Mouse (Mus musculus) heart, embryonic 11.5 days (tissue): ENCODE measurements around the gene Tnfsf12. TPM values are rescaled to one million over a fixed set of nuclear protein-coding genes. Genes with fewer than 3 reads are reported as not detected.
A peak's percentile ranks its signal among the peaks of the same experiment; 100 is the strongest.

ENCODE experiments used
- ATAC-seq: fragments of 200-750 bp; cut with Nextera tagmentation; replicated peaks from 2 replicates; pipeline ENCODE4 v1.8.0; 2017; ENCODE audit warnings: moderate library complexity; ENCODE audit not compliant: insufficient number of reproducible peaks, low FRiP score, low TSS enrichment
- H3K27ac ChIP-seq: fragments of 300-500 bp; sonication (generic); 2 replicates; pipeline ENCODE4 v1.5.1; 2014; ENCODE audit warnings: mild to moderate bottlenecking, low read depth, low read length
- H3K27me3 ChIP-seq: fragments of 300-500 bp; sonication (generic); 2 replicates; pipeline ENCODE4 v1.6.1; 2014; ENCODE audit warnings: mild to moderate bottlenecking, low read length, mixed read lengths; ENCODE audit not compliant: control insufficient read depth, insufficient read depth
- H3K36me3 ChIP-seq: fragments of 300-500 bp; sonication (generic); 2 replicates; pipeline ENCODE4 v1.6.1; 2014; ENCODE audit warnings: mild to moderate bottlenecking, low read length, moderate library complexity, mixed read lengths; ENCODE audit not compliant: control insufficient read depth, insufficient read depth
- H3K4me1 ChIP-seq: fragments of 300-500 bp; sonication (generic); 2 replicates; pipeline ENCODE4 v1.6.1; 2014; ENCODE audit warnings: low read length; ENCODE audit not compliant: control insufficient read depth, insufficient read depth
- H3K4me2 ChIP-seq: fragments of 300-500 bp; sonication (generic); 2 replicates; pipeline ENCODE4 v1.6.1; 2014; ENCODE audit warnings: mild to moderate bottlenecking, moderate library complexity
- H3K4me3 ChIP-seq: fragments of 300-500 bp; sonication (generic); 2 replicates; pipeline ENCODE4 v1.5.1; 2014; ENCODE audit warnings: low read depth, low read length
- H3K9ac ChIP-seq: fragments of 300-500 bp; sonication (generic); 2 replicates; pipeline ENCODE4 v1.6.1; 2014; ENCODE audit warnings: mild to moderate bottlenecking, low read depth, low read length, moderate library complexity
- H3K9me3 ChIP-seq: fragments of 300-500 bp; sonication (generic); replicated peaks from 2 replicates; pipeline ENCODE4 v1.6.1; 2016; ENCODE audit warnings: low read length; ENCODE audit not compliant: control insufficient read depth
- WGBS: fragments of 180-500 bp; shearing (Covaris S2); extraction: QIAGEN DNeasy Blood & Tissue Kit; methylation state at CpG from one replicate; pipeline ENCODE4 v1.1.7; 2014; ENCODE audit not compliant: insufficient replicate concordance; 5-methylcytosine and 5-hydroxymethylcytosine counted together
- microRNA counts: library from miRNA; unstranded; fragments of <30 nt; microRNA quantifications from one replicate; lab custom pipeline; 2015
- microRNA-seq: library from miRNA; unstranded; fragments of <30 nt; microRNA quantifications from one replicate; pipeline ENCODE4, GENCODE M21; 2016; ENCODE audit warnings: borderline number of aligned reads
- polyA plus RNA-seq: library from polyadenylated mRNA; unstranded; fragments of >200 nt; fragmentation: Nextera tagmentation; extraction: Ambion mirVana; gene quantifications from 2 replicates; pipeline ENCODE4 v1.2.1, GENCODE M21; 2014

The Tnfsf12 gene
- polyA plus RNA-seq, 1 experiment from 2014 or later: 4.4 TPM

- Histone ChIP-seq H3K4me2 (peak within 1 kb of the TSS; percentile 34), H3K4me1 (peaks cover 21% of the 10 kb centered on the region), H3K36me3 (peaks cover 48% of the 10 kb centered on the region), H3K27me3 (no peaks in the 10 kb centered on the region), H3K27ac (peak within 1 kb of the TSS; percentile 41; the same call in 1 of the 2 replicates), H3K4me3 (no peak within 1 kb of the TSS), H3K9me3 (no peaks in the 10 kb centered on the region), H3K9ac (peak within 1 kb of the TSS; percentile 46; the same call in 1 of the 2 replicates)
- ATAC-seq: peak; percentile 67
- 25% methylated on average over 34 of the region's 34 CpGs for WGBS
Measured at GRCm38 (mm10) chr11:69655264-69656064, 40.2 kb downstream of the Tnfsf12 start, which contains the start of gene Sox15. TSS of gene Sox15 (plus strand) at chr11:69655314.

GRCm38 (mm10) chr11:69654760-69655159, 40.9 kb downstream of the Tnfsf12 start:
- Histone ChIP-seq H3K9ac (no peak overlapping the region), H3K4me1 (peaks cover 21% of the 10 kb centered on the region), H3K9me3 (no peaks in the 10 kb centered on the region), H3K4me2 (peak overlapping the region; percentile 34; the same call in 1 of the 2 replicates), H3K27me3 (no peaks in the 10 kb centered on the region), H3K27ac (peak overlapping the region; percentile 41; the same call in 1 of the 2 replicates), H3K4me3 (no peak overlapping the region), H3K36me3 (peaks cover 55% of the 10 kb centered on the region)
- 41% methylated on average over 9 of the region's 9 CpGs for WGBS
- no peak for ATAC-seq

GRCm38 (mm10) chr11:69653399-69653798, 42.2 kb downstream of the Tnfsf12 start:
- Histone ChIP-seq H3K36me3 (peaks cover 65% of the 10 kb centered on the region), H3K9me3 (no peaks in the 10 kb centered on the region), H3K4me3 (no peak overlapping the region), H3K27ac (no peak overlapping the region), H3K4me1 (peaks cover 21% of the 10 kb centered on the region), H3K4me2 (no peak overlapping the region), H3K9ac (no peak overlapping the region), H3K27me3 (no peaks in the 10 kb centered on the region)
- WGBS: 66% methylated on average over 5 of the region's 5 CpGs
- no peak for ATAC-seq

DNA sequence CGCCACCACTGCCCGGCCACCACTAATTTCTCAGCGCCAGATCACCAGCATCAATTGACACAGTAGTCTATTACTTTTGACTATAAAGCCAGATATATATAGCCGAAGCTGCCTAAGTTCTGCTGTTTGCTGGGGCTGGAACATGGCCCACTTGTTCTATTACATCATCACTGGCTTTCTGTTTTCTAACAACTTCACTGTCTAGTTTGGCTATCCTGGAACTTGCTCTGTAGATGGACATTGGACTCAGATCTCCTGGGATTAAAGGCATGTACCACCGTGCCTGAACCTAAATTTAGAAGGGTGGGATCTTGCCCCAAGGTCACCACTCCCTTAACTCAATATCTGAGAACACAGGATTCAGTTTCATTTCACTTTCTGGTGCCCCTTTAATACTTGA, 49.8 kb downstream of the Tnfsf12 start:
- no peak for ATAC-seq
- Histone ChIP-seq H3K36me3 (peaks cover 64% of the 10 kb centered on the region), H3K27me3 (no peaks in the 10 kb centered on the region), H3K4me3 (no peak overlapping the region), H3K4me1 (no peaks in the 10 kb centered on the region), H3K9me3 (no peaks in the 10 kb centered on the region), H3K27ac (no peak overlapping the region), H3K9ac (no peak overlapping the region), H3K4me2 (no peak overlapping the region)
- 82% methylated on average over 5 of the region's 5 CpGs for WGBS

MicroRNA genes within 50 kb of the gene (microRNA counts, 519-probe panel; counts per million panel counts)
- 32.2 counts per million for microRNA mmu-miR-1934 (lab: Ali Mortazavi, UCI)

Small RNA genes within 50 kb of the gene (microRNA-seq; reads per million reads assigned to microRNA genes)
- gene Mir1934: 5.4 reads per million, percentile 40 among the genes with 10 or more reads in this experiment

Other genes starting within 250 kb of the Tnfsf12 start
- 0.20 and 1.3 TPM in 2 replicates for gene Dnah2, start 146.7 kb downstream of the Tnfsf12 start, polyA plus RNA-seq
- 15.2 and 19.0 TPM in 2 replicates for gene Efnb3, start 135.6 kb downstream of the Tnfsf12 start, polyA plus RNA-seq
- gene Wrap53, start 115.6 kb downstream of the Tnfsf12 start, polyA plus RNA-seq: 20.3 and 22.9 TPM in 2 replicates
- gene Trp53, start 115.5 kb downstream of the Tnfsf12 start, polyA plus RNA-seq: 103 and 107 TPM in 2 replicates
- gene Atp1b2, start 89.9 kb downstream of the Tnfsf12 start, polyA plus RNA-seq: 31.0 and 36.2 TPM in 2 replicates
- gene Shbg, start 77.9 kb downstream of the Tnfsf12 start, polyA plus RNA-seq: 1.5 TPM in 1 of 2 replicates, not detected in the other
- gene Sat2, start 73.8 kb downstream of the Tnfsf12 start, polyA plus RNA-seq: 15.2 and 16.4 TPM in 2 replicates
- gene Fxr2, start 62.9 kb downstream of the Tnfsf12 start, polyA plus RNA-seq: 21.1 and 29.0 TPM in 2 replicates
- gene Sox15, start 40.5 kb downstream of the Tnfsf12 start, polyA plus RNA-seq: not detected in 2 replicates
- gene Mpdu1, start 33.2 kb downstream of the Tnfsf12 start, polyA plus RNA-seq: 16.5 and 35.1 TPM in 2 replicates
- 4.2 and 4.7 TPM in 2 replicates for gene Cd68, start 29.7 kb downstream of the Tnfsf12 start, polyA plus RNA-seq
- gene Eif4a1, start 23.4 kb downstream of the Tnfsf12 start, polyA plus RNA-seq: 530 and 592 TPM in 2 replicates
- gene Senp3, start 13.8 kb downstream of the Tnfsf12 start, polyA plus RNA-seq: 70.2 and 81.4 TPM in 2 replicates
- 0.24 TPM in 1 of 2 replicates, not detected in the other for gene Tnfsf13, start 10.1 kb downstream of the Tnfsf12 start, polyA plus RNA-seq
- 3.0 and 4.2 TPM in 2 replicates for gene Tnfsfm13, start 249 bp upstream of the Tnfsf12 start, polyA plus RNA-seq
- 29.0 and 36.7 TPM in 2 replicates for gene Polr2a, start 62.8 kb upstream of the Tnfsf12 start, polyA plus RNA-seq
- 0.10 TPM in 1 of 2 replicates, not detected in the other for gene Slc35g3, start 66.1 kb upstream of the Tnfsf12 start, polyA plus RNA-seq
- 2.1 and 3.1 TPM in 2 replicates for gene Zbtb4, start 70.1 kb upstream of the Tnfsf12 start, polyA plus RNA-seq
- 3.7 and 4.5 TPM in 2 replicates for gene Chrnb1, start 100.1 kb upstream of the Tnfsf12 start, polyA plus RNA-seq
- gene Fgf11, start 106.0 kb upstream of the Tnfsf12 start, polyA plus RNA-seq: 1.5 and 2.5 TPM in 2 replicates
- gene Tmem102, start 109.8 kb upstream of the Tnfsf12 start, polyA plus RNA-seq: 1.1 and 1.5 TPM in 2 replicates
- gene Gm39566, start 119.4 kb upstream of the Tnfsf12 start, polyA plus RNA-seq: not detected in 2 replicates
- not detected in 2 replicates for gene Spem2, start 122.6 kb upstream of the Tnfsf12 start, polyA plus RNA-seq
- gene Spem1, start 126.3 kb upstream of the Tnfsf12 start, polyA plus RNA-seq: not detected in 2 replicates
- 3.1 and 3.3 TPM in 2 replicates for gene Nlgn2, start 141.9 kb upstream of the Tnfsf12 start, polyA plus RNA-seq
- gene Tmem256, start 142.7 kb upstream of the Tnfsf12 start, polyA plus RNA-seq: 321 and 331 TPM in 2 replicates
- gene Plscr3, start 150.5 kb upstream of the Tnfsf12 start, polyA plus RNA-seq: 65.9 and 75.2 TPM in 2 replicates
- gene Tnk1, start 162.9 kb upstream of the Tnfsf12 start, polyA plus RNA-seq: 0.23 and 0.39 TPM in 2 replicates
- gene Tmem95, start 182.2 kb upstream of the Tnfsf12 start, polyA plus RNA-seq: not detected in 2 replicates
- 3.3 and 3.8 TPM in 2 replicates for gene Kctd11, start 185.6 kb upstream of the Tnfsf12 start, polyA plus RNA-seq
- gene Acap1, start 199.7 kb upstream of the Tnfsf12 start, polyA plus RNA-seq: 7.2 and 8.1 TPM in 2 replicates
- 5.3 and 5.8 TPM in 2 replicates for gene 2810408A11Rik, start 205.1 kb upstream of the Tnfsf12 start, polyA plus RNA-seq
- 9.3 and 10.8 TPM in 2 replicates for gene Neurl4, start 205.2 kb upstream of the Tnfsf12 start, polyA plus RNA-seq
- gene Gps2, start 218.0 kb upstream of the Tnfsf12 start, polyA plus RNA-seq: 53.2 and 62.2 TPM in 2 replicates
- 1,428 and 1,516 TPM in 2 replicates for gene Eif5a, start 226.1 kb upstream of the Tnfsf12 start, polyA plus RNA-seq
- gene Ybx2, start 239.9 kb upstream of the Tnfsf12 start, polyA plus RNA-seq: 1.5 and 4.3 TPM in 2 replicates